Mouse (Mus musculus) neutrophil, adult 5-6 weeks (primary cell): ENCODE results near the gene Asxl2. TPM values are rescaled to one million over a fixed set of nuclear protein-coding genes. Genes with fewer than 3 reads are reported as not detected.
"Not testable (repeated sequence)": the region's sequence is repeated elsewhere in the genome, so short reads cannot be mapped to it uniquely, and the experiment has no call there.

ENCODE experiments used
- ATAC-seq: fragments of 151-379, 151-347 bp; 2 replicates; pipeline ENCODE4 v1.8.0; 2017; ENCODE audit warnings: mild to moderate bottlenecking, moderate TSS enrichment; ENCODE audit not compliant: insufficient number of reproducible peaks, poor library complexity, low FRiP score, severe bottlenecking; ENCODE audit errors: extremely low read depth
- total RNA-seq: library from RNA; stranded (forward); fragments of 200-1000 nt; gene quantifications from 2 replicates; pipeline ENCODE4 v1.2.3, GENCODE M21; 2017

Gene Asxl2
- 53.3 and 62.8 TPM in 2 replicates for total RNA-seq

GRCm38 (mm10) chr12:3426530-3427034 lies at the start of gene Asxl2:
Gene Asxl2, plus strand, starts transcription at chr12:3426857.
- ATAC-seq: peak; percentile 88

DNA sequence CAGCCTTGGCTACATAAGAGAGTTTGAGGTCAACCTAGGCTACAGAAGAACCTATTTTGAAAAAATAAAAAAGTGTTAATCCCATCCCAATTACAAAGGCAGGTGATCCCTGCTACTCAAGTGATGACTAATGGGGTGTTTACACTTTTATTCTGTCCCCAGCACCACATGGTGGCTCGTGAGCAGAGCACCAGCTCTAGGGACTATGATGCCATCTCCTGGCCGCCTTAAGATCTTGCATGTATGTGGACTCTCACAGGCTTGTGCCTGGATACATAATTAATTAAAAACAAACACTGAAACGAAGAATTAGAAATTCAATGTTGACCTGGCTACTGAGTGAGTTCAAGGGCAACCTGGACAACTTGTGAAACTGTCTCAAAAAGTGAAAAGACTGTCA lies 49.5 kb upstream of the Asxl2 start:
- ATAC-seq: no peak

DNA sequence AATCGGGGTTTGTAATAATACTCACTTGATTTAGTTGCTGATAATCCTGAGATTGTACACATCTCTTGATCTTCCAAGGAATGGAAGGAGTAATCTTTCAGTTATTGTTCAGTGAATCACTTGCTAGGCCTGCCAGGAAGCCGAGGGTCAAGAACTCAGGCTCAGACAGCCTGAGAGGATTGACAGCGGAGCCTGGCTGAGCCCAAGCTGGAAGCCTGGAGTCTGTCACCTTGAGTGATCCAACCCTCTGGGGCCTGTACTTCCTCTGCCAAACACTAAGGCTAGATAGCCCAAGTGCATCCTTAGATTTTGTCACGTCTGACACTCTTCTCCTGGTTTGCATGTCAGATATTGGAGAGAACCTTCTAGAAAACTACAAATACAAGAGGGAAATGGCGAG lies 48.9 kb upstream of the Asxl2 start:
- ATAC-seq: no peak

GRCm38 (mm10) chr12:3384860-3385259 lies 41.8 kb upstream of the Asxl2 start:
- ATAC-seq: no peak

GRCm38 (mm10) chr12:3385271-3385670 lies 41.4 kb upstream of the Asxl2 start:
- ATAC-seq: no peak

GRCm38 (mm10) chr12:3385940-3386339 lies 40.7 kb upstream of the Asxl2 start:
- no peak for ATAC-seq

- no peak for ATAC-seq
These were observed 38.8 kb upstream of the Asxl2 start for GRCm38 (mm10) chr12:3387891-3388290.

- no peak for ATAC-seq
These were observed 37.3 kb upstream of the Asxl2 start for GRCm38 (mm10) chr12:3389394-3389793.

- ATAC-seq: no peak
These were observed 36.6 kb upstream of the Asxl2 start for GRCm38 (mm10) chr12:3390071-3390470.

DNA sequence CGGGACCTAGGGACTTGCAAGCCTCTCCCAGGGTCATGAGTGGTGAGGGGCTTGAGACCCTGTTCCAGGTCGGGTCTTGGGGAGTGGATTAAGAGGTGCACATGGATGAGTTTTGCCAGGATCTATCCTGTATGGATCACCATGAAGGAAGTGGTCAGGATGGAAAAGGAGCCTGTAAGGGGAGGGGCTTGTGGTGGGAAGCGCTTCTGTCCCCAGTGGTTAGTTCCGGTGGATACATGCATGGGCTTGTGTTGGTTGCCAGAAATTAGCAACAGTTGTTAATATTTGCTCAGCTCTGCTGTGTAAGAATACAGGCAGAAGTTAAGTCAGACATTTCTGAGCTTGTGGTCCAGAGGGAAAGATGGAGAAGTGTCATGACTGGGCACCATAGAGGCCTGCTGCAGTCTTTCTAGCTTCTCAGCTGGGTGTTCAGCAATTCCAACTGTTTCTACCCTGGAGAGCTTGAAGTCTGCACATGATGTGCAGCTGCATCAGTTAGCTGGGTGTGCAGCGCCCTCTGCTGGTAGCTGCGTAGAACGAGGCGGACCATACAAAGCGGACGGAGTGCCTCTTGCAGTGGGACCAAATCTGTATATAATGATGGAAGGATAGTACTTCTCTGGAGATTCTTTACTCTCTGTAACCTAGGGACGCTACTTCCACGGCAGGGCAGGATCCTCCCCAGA lies 35.9 kb upstream of the Asxl2 start:
- peak; percentile 60; the same call in 1 of the 2 replicates for ATAC-seq

GRCm38 (mm10) chr12:3391276-3391675 lies 35.4 kb upstream of the Asxl2 start:
- ATAC-seq: no peak

DNA sequence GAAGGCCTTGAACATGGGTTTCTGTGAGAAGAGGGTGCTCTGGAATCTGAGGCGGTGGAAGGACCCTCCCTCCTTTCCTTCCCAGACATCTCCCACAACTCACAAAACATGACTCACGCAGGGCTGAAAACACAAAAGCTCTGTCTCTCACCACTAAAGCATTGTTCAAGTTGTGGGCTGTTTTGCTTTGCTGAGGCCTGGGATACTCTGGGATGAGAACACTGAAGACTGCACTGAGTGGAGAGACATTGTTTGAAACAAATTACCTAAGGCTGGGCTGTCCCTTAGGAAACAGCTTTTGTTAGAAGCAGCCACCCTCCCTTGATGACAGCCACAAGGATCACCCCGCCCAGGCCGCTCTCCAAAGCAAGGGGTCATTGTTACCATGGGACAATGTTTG lies 33.5 kb upstream of the Asxl2 start:
- ATAC-seq: no peak

- no peak for ATAC-seq
These were observed 29.7 kb upstream of the Asxl2 start for GRCm38 (mm10) chr12:3396931-3397330.

GRCm38 (mm10) chr12:3405662-3406061 lies 21.0 kb upstream of the Asxl2 start:
- not testable (repeated sequence) for ATAC-seq

DNA sequence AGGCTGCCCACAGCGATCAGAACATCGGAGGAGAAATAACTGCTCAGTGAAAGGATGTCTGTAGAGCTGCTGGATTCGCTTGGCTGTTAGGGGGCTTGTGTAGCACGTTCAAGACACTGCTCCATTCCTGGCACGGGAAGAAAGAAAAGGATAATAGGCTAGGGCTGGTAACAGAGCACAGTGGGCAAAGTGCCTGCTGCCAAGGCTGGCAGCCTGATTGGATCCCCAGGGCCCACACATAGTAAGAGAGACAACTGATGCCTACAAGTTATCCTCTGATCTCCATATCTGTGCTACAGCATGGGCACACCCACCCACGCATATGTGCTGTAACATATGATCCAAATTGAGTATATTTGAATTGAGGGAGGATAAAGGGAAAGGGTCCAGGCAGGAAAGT lies 20.1 kb upstream of the Asxl2 start:
- ATAC-seq: no peak

GRCm38 (mm10) chr12:3414956-3415355 lies 11.7 kb upstream of the Asxl2 start:
- ATAC-seq: no peak

- ATAC-seq: no peak
These were observed 7.9 kb upstream of the Asxl2 start for GRCm38 (mm10) chr12:3418761-3419160.

DNA sequence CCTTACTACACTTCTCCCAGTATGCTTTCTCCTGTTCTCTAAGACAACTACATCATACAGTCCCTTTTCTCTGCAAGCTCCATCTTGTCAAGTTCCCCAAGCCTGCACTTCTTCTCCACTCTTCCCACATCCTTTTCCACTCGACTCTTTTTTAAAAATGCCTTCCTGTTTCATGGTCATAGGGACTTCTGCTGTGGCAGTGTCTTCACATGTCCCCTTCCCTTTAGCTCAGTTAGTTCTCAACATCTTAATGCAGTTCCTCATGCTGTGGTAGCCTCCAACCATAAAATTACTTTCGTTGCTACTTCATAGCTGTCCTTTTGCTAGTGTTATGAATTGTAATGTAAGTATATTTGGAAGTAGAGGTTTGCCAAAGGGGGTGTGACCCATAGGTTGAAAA lies 6.1 kb upstream of the Asxl2 start:
- no peak for ATAC-seq

DNA sequence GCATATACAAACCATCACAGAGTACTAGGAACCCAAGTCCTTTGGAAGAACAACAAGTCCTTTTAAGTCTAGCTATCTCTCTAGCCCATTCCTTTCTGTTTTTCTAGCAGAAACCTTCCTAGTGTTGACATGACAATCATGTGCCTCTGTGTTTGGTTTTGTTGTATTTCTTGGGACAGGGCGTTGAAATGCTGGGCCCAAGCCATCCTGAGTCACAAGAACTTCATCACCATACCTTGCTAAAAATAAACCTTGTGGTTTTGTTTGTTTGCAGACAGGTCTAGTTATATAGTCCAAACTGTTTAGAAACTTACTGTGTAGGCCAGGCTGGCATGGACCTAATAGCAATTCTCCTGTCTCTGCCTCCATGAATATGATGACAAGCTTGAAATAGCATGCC lies 3.9 kb upstream of the Asxl2 start:
- ATAC-seq: no peak

- no peak for ATAC-seq
These were observed 2.5 kb upstream of the Asxl2 start for GRCm38 (mm10) chr12:3424179-3424578.
